Mouse (Mus musculus): ENCODE measurements around the gene Foxj1.

GRCm38 (mm10) chr11:116336393-116336792, 1.2 kb upstream of the Foxj1 start:
- TF ChIP-seq CTCF (IDR thresholded peaks at IDR 0.05; ENCODE audit: low read depth) (no peak), EP300 (IDR thresholded peaks at IDR 0.05; ENCODE audit: low read depth) (no peak)
